Mouse (Mus musculus) G1E-ER4 (cell line): Measurements from ENCODE around the gene Gsc2. TPM values are rescaled to one million over a fixed set of nuclear protein-coding genes. Genes with fewer than 3 reads are reported as not detected.

Experiments
- GATA1 ChIP-seq: IDR thresholded peaks from one replicate; pipeline ENCODE4 v1.8.0; 2012; ENCODE audit warnings: low read length, inconsistent platforms
- polyA plus RNA-seq: library from polyadenylated mRNA; stranded (reverse); fragments of >175 nt; gene quantifications from 2 replicates; pipeline ENCODE4 v1.2.3, GENCODE M21; 2012

Gsc2 gene
- polyA plus RNA-seq, 1 experiment: not detected

DNA sequence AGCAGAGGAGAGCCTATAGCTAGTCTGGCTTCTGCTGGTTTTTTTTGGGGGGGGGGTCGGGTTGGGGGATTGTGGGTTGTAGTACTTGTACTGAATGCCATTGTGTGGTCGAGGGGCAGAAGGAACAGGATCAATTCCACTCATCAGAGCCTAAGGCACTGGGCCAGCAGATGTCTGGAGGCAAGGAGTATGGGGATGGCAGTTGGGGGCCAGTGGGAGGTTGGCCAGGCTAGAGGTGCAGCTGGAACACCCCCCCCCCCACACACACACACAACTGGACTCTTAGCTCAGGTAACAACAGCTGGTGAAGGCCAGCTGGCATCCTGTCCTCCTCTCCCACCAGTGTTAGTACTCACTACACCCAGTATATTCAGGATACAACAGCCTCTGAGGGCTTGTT is 14.4 kb upstream of the Gsc2 start:
- TF ChIP-seq GATA1: no peak

DNA sequence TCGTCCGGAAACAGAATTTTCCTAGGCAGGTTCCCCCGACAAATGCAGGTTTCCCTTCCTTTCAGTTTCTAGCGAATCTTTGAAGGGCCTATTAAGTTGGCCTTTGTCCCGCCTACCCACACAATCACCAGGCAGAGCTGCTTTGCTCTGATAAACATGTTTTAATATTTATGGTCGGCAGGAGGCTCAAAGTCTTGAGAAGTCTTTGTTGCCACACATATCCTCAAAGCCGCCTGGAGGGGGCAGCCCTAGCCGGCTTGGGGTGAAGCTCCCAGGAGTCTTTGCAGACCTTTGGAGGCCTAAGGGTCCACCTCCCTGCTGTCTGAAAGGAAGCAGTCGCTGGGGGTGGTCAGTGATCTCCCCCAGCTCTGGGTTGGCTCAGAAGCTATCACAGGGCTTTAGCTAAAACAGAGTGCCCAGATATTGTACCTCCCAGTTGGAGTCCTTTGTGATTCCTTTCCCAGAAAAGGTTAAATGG is 13.8 kb upstream of the Gsc2 start:
- no peak for TF ChIP-seq GATA1

DNA sequence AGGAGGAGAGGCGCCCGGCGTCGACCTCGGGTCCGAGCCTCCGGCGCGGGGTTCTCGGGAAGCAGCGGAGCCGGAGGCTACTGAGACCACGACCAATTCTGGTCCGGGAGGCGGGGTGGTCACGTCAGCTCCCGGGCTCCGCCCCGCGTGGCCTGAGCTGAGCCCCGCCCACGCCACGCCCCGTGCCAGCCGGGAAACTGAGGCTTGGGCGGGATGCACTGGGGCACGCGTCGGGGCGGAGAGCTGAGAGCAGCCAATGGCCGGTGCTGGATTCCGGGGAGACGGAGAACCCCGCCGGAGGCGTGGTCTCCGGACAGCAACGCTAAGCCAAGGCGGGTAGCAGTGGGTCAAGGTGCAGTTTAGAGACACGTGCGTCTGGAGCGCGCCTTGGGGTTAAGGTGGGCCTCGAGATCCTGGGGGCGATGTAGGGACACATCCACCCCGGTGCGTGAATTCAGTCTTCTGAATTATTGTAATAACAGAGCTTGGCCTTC is 13.3 kb upstream of the Gsc2 start, which contains the start of gene Slc25a1:
Gene Slc25a1, minus strand, starts transcription at position 133 of the 494 bp plus-strand sequence.
- no peak for TF ChIP-seq GATA1

DNA sequence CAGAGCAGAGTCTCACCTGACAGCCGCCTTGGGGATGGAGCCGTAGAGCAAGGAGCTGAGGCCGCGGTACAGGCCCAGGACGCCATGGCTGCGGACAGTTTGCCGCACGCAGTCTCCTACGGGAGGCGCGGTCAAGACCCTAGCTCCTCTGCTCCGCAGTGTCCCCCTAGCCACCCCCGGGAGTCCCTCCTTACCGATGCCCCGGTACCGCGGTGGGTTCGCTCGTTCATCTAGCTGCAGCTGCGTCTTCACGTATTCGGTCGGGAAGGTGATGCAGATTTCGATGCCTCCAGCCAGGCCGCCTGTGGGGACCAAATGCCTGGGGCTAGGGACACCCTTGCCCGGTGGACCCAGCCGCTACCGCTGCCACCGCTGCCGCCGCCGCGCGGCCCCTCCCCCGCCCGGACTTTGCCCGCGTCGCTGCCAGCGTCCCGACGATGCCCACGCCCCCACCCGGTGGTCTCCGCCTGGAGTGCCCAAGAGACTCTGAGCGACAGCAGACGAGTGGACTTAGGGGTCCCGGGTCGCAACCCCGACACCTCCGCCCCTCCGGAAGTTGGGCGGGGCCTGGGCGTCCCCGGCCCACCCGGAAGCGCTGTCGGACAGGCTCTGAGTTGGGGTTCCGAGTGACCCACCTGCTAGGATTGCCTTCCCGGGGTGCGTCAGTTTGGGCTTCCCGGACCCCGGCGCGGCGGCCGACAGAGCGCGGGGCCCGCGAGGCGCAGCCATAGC is 12.7 kb upstream of the Gsc2 start:
- no peak for TF ChIP-seq GATA1

DNA sequence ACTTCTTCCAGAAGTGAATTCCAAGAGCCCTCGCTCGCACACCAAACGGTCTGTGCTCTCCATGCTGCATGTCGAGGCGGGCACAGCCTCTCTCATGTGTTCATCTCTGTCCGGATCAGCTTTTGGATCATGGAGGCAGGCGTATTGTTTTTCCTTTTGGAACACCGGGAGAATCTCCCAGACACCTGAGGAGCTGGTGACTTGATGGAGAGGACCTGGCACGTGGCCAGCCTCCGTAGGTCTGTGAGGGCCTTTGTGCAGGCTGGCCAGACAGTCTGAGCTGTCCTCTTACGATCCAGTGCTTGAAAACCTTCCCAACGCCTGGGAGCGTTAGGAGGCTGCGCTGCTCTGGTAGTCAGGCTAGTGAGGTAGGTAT is 7.3 kb upstream of the Gsc2 start:
- TF ChIP-seq GATA1: no peak

DNA sequence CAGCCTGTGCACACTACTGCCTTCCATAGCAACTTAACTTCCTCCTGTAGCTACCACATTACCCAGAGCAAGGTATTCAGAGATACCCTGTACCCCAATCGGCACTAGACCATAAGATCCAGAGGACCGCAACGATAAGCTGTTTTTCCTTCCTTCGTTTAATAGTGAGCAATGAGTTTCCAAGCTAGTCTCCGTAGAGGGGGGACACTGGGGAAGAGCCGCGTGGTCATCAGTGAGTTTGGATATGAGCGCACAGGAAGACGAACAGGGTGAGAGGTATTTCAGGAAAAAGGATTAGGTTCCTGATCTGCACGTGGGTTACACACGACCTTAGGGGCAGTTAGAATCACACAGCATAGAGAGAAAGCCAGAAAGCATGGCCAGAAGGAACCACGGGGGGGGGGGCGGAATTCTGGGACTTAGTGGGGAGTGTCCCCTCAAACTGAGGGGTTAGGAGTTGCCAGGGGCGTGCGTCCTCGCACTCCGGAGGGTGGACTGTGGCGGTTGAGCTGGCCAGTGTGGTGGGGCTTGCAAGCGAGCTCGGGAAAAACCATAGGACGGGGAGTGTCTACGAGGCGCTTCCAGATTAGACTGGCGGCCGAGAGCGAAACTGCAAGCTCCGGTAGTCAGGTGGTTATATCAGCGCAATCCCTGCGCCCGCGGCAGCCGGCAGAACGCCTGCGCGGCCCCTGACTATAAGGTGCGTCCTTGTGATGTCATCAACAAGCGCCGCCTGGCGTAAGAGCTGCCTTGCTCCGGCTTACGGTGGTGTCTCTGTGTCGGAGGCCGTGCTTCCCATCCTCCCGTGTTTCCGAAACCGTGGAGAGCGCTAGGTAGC is 6.7 kb upstream of the Gsc2 start:
- TF ChIP-seq GATA1: no peak

DNA sequence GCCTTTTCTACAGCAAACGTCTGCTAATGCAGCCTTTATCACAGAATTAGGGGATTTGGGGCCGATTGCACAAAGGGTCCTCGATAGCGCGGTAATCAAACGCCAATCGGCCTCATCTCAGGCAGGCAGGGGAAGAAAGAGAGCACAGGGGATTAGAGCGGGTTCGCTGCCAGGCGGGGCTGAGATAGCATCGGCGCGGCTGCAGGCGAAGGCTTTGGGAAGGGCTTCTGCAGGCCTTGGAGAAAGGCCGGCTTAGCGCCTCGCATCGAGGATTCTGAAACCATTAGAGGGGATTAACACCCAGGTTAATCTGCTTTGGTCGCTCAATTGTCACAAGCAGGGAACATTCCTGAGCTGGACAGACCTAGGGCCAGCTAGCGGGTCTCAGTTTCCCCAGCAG is 5.7 kb upstream of the Gsc2 start:
- TF ChIP-seq GATA1: no peak

DNA sequence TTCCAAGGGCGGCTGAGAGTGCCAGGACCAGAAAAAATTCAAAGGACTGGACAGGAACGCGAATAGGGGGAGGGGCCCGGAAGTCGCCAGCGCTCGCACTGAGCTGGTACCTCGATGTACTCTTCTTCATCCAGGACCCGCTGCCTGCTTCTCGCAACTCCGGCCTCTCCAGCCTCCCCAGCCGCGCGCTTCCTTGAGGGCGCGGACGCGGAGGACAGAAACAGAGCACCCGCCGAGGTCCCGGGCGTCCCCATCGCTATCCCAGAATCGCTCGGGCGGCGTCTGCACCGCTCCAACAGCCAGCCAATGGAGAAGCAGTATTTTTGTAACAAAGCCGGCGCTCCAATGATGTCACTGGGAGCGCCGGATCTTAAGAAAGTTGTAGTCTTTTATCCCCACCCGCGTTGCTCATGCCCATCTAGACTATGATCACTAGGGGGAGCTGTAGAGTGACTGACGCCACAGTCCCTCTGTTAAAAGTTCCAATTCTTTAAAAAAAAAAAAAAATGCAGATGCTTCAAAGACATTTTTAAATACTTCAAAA is 3.7 kb downstream of the Gsc2 start, which contains the start of gene Ess2:
Gene Ess2, minus strand, starts transcription at position 297 of the 544 bp plus-strand sequence.
- TF ChIP-seq GATA1: no peak

DNA sequence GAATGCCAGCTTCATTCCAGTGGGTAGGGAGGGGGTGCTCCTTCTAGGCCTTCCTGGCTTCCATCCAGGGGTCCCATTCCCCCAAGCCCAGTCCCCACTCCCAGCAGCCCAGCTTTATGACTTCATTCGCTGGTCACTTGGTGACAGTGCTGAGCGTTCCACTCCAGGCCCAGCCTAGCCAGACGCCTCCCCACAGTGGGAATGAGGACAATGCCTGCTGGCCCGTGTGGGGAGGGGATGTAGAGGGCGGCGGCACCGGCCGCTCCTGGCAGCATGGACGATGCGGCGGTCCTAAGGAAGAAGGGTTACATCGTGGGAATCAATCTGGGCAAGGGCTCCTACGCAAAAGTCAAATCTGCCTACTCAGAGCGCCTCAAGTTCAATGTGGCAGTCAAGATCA is 16.4 kb downstream of the Gsc2 start, which contains the start of the genes Dgcr2 and Tssk2:
Gene Dgcr2, minus strand, starts transcription at position 101 of the 400 bp plus-strand sequence.
Gene Tssk2, plus strand, starts transcription at position 176 of the 400 bp plus-strand sequence.
- TF ChIP-seq GATA1: no peak

DNA sequence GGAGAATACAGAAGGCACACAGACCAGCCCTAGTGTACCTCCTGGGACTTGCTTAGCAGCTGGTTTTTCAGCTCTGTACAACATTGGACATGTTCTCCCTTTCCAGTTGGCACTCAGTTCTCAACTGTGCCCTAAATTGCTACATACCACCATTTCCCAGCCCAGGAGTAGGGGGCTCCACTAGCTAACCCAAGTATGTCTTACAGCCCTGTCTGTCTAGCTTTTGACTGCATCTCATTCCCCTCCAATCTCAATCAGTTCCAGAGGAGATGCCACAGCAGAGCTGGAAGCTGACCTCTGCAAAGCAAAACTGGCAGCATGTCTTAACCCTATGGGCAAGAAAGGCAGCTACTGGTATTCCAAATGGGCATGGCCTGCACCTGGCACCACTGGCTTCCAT is 18.8 kb downstream of the Gsc2 start:
- TF ChIP-seq GATA1: no peak

DNA sequence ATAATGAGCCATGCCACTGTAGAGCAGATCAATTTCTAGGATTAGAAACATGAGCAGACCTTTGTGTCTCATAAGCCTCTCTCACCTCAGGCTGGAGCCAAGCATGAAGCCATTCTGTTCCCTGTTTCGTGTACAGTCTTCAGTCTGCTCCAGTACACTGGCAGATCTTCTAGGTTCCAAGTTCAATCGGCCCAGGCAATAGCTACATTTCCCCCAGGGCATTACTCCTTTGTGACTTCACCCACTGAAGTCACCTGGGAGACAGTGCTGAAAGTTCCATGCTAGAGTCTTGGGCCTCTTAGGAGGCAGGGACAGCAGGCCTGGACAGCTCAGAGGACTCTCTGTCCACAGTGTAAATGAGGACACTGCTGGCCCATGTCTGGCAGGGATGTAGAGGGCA is 20.9 kb downstream of the Gsc2 start, which contains the start of gene Tssk1:
Gene Tssk1, plus strand, starts transcription at position 301 of the 400 bp plus-strand sequence.
- TF ChIP-seq GATA1: no peak

DNA sequence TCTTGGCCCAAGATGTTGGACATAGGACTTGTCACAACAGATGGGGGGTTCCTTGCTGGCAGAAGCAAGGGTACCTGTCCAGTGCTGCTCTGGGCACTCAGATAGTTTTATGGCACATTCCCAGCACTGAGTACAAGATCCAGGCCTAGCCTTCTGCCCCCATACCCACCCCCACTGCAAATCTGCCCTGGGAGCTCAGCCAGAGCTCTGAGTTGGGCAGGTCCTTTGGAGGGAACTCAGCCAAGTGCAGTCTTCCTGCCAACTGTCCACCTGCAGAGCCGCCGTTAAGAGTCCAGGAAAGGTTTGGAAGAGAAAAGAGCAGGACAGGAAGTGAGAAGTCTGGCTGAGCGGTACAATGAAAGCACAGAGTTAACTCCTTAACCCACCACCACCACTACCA is 22.3 kb downstream of the Gsc2 start:
- no peak for TF ChIP-seq GATA1

DNA sequence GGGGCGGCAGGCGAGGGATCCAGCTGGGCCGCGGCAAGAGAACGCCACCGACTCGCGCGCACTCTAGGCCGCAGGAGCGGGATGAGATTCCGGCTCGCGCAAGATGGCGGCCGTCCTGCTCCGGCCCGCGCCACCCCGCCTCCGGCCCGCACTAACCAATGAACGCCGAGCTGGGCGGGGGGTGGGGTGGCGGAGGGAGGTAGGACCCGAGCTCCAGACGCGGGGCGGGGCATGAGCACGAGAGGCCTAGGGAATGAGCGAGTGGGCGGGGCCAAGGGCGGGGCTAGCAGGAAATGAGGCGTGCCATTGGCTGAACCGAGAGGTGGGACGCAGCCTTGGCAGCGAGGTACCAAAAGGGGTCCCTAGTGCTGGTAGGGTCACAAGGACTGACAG is 23.3 kb downstream of the Gsc2 start, which contains the start of gene Gm20518:
Gene Gm20518, minus strand, starts transcription at position 105 of the 393 bp plus-strand sequence.
- no peak for TF ChIP-seq GATA1

DNA sequence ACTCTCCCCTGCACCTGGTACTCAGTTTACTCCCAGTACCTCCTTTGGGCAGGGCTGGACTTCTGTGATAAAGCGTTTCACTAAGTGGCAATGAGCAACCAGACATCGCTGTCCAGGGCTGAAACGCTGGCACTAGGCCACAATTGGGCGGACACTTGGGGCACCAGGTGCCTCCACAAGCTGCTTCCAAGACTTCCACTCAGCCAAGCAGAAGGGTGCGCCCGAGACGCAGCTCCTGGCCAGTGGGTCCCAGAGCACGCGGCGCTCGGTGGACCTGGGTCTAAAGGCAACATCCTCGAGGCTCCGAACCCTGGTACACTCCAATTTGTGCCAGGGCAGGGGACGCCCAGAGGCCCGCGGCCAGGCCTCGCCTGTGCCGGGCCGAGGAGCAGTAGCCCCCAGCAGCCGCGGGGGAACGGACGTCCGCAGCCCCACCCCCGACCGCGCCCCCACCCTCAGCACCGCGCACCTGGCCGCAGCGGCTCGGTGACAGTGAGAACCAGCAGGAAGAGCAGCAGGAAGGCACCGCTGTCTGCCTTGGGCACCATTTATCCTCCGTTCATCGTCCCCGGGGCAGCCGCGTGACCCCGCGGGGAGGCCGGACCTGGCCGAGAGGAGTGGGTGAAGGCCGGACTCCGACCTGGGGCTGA is 23.8 kb downstream of the Gsc2 start:
- no peak for TF ChIP-seq GATA1

DNA sequence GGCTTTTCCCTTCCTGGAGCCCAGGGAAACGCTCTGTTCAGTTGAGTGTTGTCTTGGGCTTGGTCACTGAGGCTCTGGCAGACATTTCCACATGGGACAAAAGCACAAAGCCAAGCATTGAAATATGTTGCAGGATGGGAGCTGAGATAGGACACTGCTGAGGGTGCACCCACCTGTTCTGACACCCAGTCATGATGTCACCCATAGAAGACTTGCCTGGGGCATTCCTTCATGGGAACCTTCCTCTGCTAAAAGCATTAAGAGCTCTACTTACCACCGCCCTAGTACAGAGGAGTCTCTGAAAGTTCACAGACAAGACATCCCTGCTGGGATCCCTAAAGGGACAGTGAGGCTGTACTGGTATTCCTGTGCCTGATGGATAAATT is 24.5 kb downstream of the Gsc2 start:
- no peak for TF ChIP-seq GATA1

DNA sequence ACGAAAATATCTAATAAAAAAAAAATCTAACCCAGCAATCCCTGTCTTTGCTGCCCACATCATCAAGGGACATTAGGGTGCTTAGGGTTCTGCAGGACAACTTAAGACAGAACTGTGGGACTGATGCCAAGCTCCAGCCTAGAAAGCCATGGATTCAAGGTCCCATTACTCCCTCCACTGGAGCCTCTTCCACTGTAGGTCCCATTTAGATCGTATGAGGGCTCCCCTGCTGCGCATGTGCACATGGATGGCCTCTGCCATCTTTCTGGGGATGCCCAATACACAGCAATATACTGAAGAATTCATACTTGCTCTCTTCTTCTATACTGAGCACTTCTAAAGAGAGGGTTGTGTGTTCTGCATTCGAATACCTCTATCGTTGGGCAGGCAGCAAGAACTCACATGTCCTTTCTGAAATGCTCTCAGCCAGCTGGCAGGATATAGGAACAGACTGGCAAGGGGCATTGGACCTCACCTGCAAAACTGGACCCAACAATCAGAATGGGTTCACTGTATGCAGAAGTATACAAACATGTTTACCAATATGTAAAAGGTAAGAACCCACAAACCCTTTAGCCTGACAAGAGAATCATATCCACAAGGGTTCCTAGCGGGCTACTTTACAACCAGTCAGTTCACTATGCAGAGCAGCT is 25.0 kb downstream of the Gsc2 start:
- TF ChIP-seq GATA1: no peak
